Mouse (Mus musculus) olfactory bulb, adult 2 months (tissue): ENCODE data around the gene Taf10.

Experiments used
- CTCF ChIP-seq: fragments of 200-500 bp; IDR thresholded peaks from 2 replicates; pipeline ENCODE4 v1.5.1; 2012; ENCODE audit warnings: low read depth, mild to moderate bottlenecking, low read length, moderate library complexity; ENCODE audit not compliant: insufficient read depth
- POLR2A ChIP-seq: fragments of 200-500 bp; IDR thresholded peaks from 2 replicates; pipeline ENCODE4 v1.6.1; 2012; ENCODE audit warnings: mild to moderate bottlenecking, low read depth, low read length, moderate library complexity; ENCODE audit not compliant: insufficient read depth

- TF ChIP-seq POLR2A (no peak), CTCF (no peak)
Measured at GRCm38 (mm10) chr7:105752716-105753115, 8.6 kb upstream of the Taf10 start.
